Mouse (Mus musculus) heart, embryonic 16.5 days (tissue): ENCODE data around the gene Tmprss15. TPM values are rescaled to one million over a fixed set of nuclear protein-coding genes. Genes with fewer than 3 reads are reported as not detected.

Experiments used
- ATAC-seq: fragments of 200-750 bp; cut with Nextera tagmentation; replicated peaks from 2 replicates; pipeline ENCODE4 v1.8.0; 2017; ENCODE audit warnings: moderate number of reproducible peaks; ENCODE audit not compliant: insufficient read depth, low FRiP score; ENCODE audit errors: extremely low read depth
- H3K27ac ChIP-seq: fragments of 300-500 bp; sonication (generic); 2 replicates; pipeline ENCODE4 v1.5.1; 2014; ENCODE audit warnings: mild to moderate bottlenecking, low read length, control low read depth, moderate library complexity
- H3K27me3 ChIP-seq: fragments of 300-500 bp; sonication (generic); 2 replicates; pipeline ENCODE4 v1.6.1; 2014; ENCODE audit warnings: low read length, mixed read lengths; ENCODE audit not compliant: control insufficient read depth, insufficient read depth
- H3K36me3 ChIP-seq: fragments of 300-500 bp; sonication (generic); 2 replicates; pipeline ENCODE4 v1.6.1; 2014; ENCODE audit not compliant: control insufficient read depth, insufficient read depth
- H3K4me1 ChIP-seq: fragments of 300-500 bp; sonication (generic); 2 replicates; pipeline ENCODE4 v1.6.1; 2014; ENCODE audit warnings: low read length, mixed read lengths; ENCODE audit not compliant: control insufficient read depth, insufficient read depth
- H3K4me2 ChIP-seq: fragments of 300-500 bp; sonication (generic); 2 replicates; pipeline ENCODE4 v1.6.1; 2014; ENCODE audit warnings: low read depth, mild to moderate bottlenecking, control low read depth, low read length
- H3K4me3 ChIP-seq: fragments of 300-500 bp; sonication (generic); 2 replicates; pipeline ENCODE4 v1.5.1; 2014; ENCODE audit warnings: mild to moderate bottlenecking, control low read depth, low read length
- H3K9ac ChIP-seq: fragments of 300-500 bp; sonication (generic); 2 replicates; pipeline ENCODE4 v1.6.1; 2014; ENCODE audit warnings: low read length, control low read depth
- H3K9me3 ChIP-seq: fragments of 300-500 bp; sonication (generic); replicated peaks from 2 replicates; pipeline ENCODE4 v1.6.1; 2016; ENCODE audit warnings: low read length; ENCODE audit not compliant: control insufficient read depth
- WGBS: fragments of 180-500 bp; shearing (Covaris S2); extraction: QIAGEN DNeasy Blood & Tissue Kit; methylation state at CpG from one replicate; pipeline ENCODE4 v1.1.7; 2014; 5-methylcytosine and 5-hydroxymethylcytosine counted together
- polyA plus RNA-seq: library from polyadenylated mRNA; unstranded; fragments of >200 nt; fragmentation: Nextera tagmentation; extraction: Ambion mirVana; gene quantifications from 2 replicates; pipeline ENCODE4 v1.2.1, GENCODE M21; 2015

Tmprss15 gene
- not detected in 2 replicates for polyA plus RNA-seq

- no peaks in the 10 kb centered on the region for H3K4me1 ChIP-seq
- no peaks in the 10 kb centered on the region for H3K9me3 ChIP-seq
- no peak for ATAC-seq
- H3K27me3 ChIP-seq: no peaks in the 10 kb centered on the region
- no peak within 1 kb of the TSS for H3K27ac ChIP-seq
- H3K4me2 ChIP-seq: no peak within 1 kb of the TSS
- no peak within 1 kb of the TSS for H3K4me3 ChIP-seq
- no peak within 1 kb of the TSS for H3K9ac ChIP-seq
- no peaks in the 10 kb centered on the region for H3K36me3 ChIP-seq
- 75% methylated on average over 4 of the region's 4 CpGs for WGBS
Observed at GRCm38 (mm10) chr16:79090997-79091396, at the start of gene Tmprss15. Gene Tmprss15, minus strand, starts transcription at chr16:79091097.

GRCm38 (mm10) chr16:79114879-79115278 lies 24.0 kb upstream of the Tmprss15 start:
- Histone ChIP-seq H3K27me3 (no peaks in the 10 kb centered on the region), H3K36me3 (no peaks in the 10 kb centered on the region), H3K4me1 (no peaks in the 10 kb centered on the region), H3K4me2 (no peak overlapping the region), H3K9me3 (no peaks in the 10 kb centered on the region), H3K27ac (no peak overlapping the region), H3K9ac (no peak overlapping the region), H3K4me3 (no peak overlapping the region)
- ATAC-seq: no peak
- WGBS: 73% methylated on average over 1 of the region's 1 CpGs

GRCm38 (mm10) chr16:79109516-79109915 lies 18.6 kb upstream of the Tmprss15 start:
- Histone ChIP-seq H3K27ac (no peak overlapping the region), H3K4me1 (no peaks in the 10 kb centered on the region), H3K27me3 (no peaks in the 10 kb centered on the region), H3K9ac (no peak overlapping the region), H3K4me2 (no peak overlapping the region), H3K9me3 (no peaks in the 10 kb centered on the region), H3K36me3 (no peaks in the 10 kb centered on the region), H3K4me3 (no peak overlapping the region)
- no peak for ATAC-seq
- WGBS: 17% methylated on average over 1 of the region's 1 CpGs

GRCm38 (mm10) chr16:79108969-79109368 lies 18.1 kb upstream of the Tmprss15 start:
- Histone ChIP-seq H3K9me3 (no peaks in the 10 kb centered on the region), H3K4me1 (no peaks in the 10 kb centered on the region), H3K4me2 (no peak overlapping the region), H3K27ac (no peak overlapping the region), H3K27me3 (no peaks in the 10 kb centered on the region), H3K4me3 (no peak overlapping the region), H3K9ac (no peak overlapping the region), H3K36me3 (no peaks in the 10 kb centered on the region)
- no peak for ATAC-seq
- 69% methylated on average over 5 of the region's 5 CpGs for WGBS

- 76% methylated on average over 2 of the region's 2 CpGs for WGBS
- no peak for ATAC-seq
Observed at GRCm38 (mm10) chr16:79100325-79100724, 9.4 kb upstream of the Tmprss15 start.

GRCm38 (mm10) chr16:79098321-79098720 lies 7.4 kb upstream of the Tmprss15 start:
- Histone ChIP-seq H3K27ac (no peak overlapping the region), H3K9ac (no peak overlapping the region), H3K27me3 (no peaks in the 10 kb centered on the region), H3K9me3 (no peaks in the 10 kb centered on the region), H3K4me1 (no peaks in the 10 kb centered on the region), H3K36me3 (no peaks in the 10 kb centered on the region), H3K4me2 (no peak overlapping the region), H3K4me3 (no peak overlapping the region)
- 73% methylated on average over 2 of the region's 2 CpGs for WGBS
- no peak for ATAC-seq

More at GRCm38 (mm10) chr16:79100325-79100724, 9.4 kb upstream of the Tmprss15 start:
- Histone ChIP-seq H3K4me3 (no peak overlapping the region), H3K4me2 (no peak overlapping the region), H3K27ac (no peak overlapping the region), H3K9ac (no peak overlapping the region), H3K27me3 (no peaks in the 10 kb centered on the region), H3K36me3 (no peaks in the 10 kb centered on the region), H3K9me3 (no peaks in the 10 kb centered on the region), H3K4me1 (no peaks in the 10 kb centered on the region)

GRCm38 (mm10) chr16:79086550-79086949 lies 4.3 kb downstream of the Tmprss15 start:
- Histone ChIP-seq H3K9ac (no peak overlapping the region), H3K4me3 (no peak overlapping the region), H3K27me3 (no peaks in the 10 kb centered on the region), H3K27ac (no peak overlapping the region), H3K36me3 (no peaks in the 10 kb centered on the region), H3K9me3 (no peaks in the 10 kb centered on the region), H3K4me2 (no peak overlapping the region), H3K4me1 (no peaks in the 10 kb centered on the region)
- WGBS: 79% methylated on average over 6 of the region's 6 CpGs
- ATAC-seq: no peak

- Histone ChIP-seq H3K9me3 (no peaks in the 10 kb centered on the region), H3K27ac (no peak overlapping the region), H3K4me2 (no peak overlapping the region), H3K4me3 (no peak overlapping the region), H3K9ac (no peak overlapping the region), H3K4me1 (no peaks in the 10 kb centered on the region), H3K27me3 (no peaks in the 10 kb centered on the region), H3K36me3 (no peaks in the 10 kb centered on the region)
- 82% methylated on average over 1 of the region's 1 CpGs for WGBS
- no peak for ATAC-seq
Observed at GRCm38 (mm10) chr16:79063848-79064247, 27.0 kb downstream of the Tmprss15 start.

GRCm38 (mm10) chr16:79058775-79059558 lies 31.9 kb downstream of the Tmprss15 start:
- Histone ChIP-seq H3K36me3 (no peaks in the 10 kb centered on the region), H3K9me3 (no peaks in the 10 kb centered on the region), H3K4me3 (no peak overlapping the region), H3K27me3 (no peaks in the 10 kb centered on the region), H3K4me2 (no peak overlapping the region), H3K9ac (no peak overlapping the region), H3K27ac (no peak overlapping the region), H3K4me1 (no peaks in the 10 kb centered on the region)
- WGBS: 53% methylated on average over 12 of the region's 12 CpGs
- no peak; the same call in 1 of the 2 replicates for ATAC-seq
